Mouse (Mus musculus): Measurements from ENCODE around the gene C6.

The C6 gene

GRCm38 (mm10) chr15:4726830-4727310 is at the start of gene C6:
Gene C6 (plus strand): TSS chr15:4727175.
- in situ Hi-C loops (cut with MboI, MseI), result loop anchor here (10.0 kb wide), 1 partner anchor 1522 kb away; no protein-coding TSS in a partner anchor

- in situ Hi-C loops (cut with MboI, MseI), result no loop called here
Observed at GRCm38 (mm10) chr15:4697604-4698003, 29.4 kb upstream of the C6 start.

GRCm38 (mm10) chr15:4734150-4734549 is 7.2 kb downstream of the C6 start:
- in situ Hi-C loops (cut with MboI, MseI), result no loop called here

GRCm38 (mm10) chr15:4734996-4735609 is 8.1 kb downstream of the C6 start:
- in situ Hi-C loops (cut with MboI, MseI), result no loop called here

- in situ Hi-C loops (cut with MboI, MseI), result loop anchor here (5.0 to 10.0 kb wide), 2 partner anchors 50 to 63 kb away; no protein-coding TSS in a partner anchor
Observed at GRCm38 (mm10) chr15:4747656-4748055, 20.7 kb downstream of the C6 start.

GRCm38 (mm10) chr15:4790378-4790777 is 63.4 kb downstream of the C6 start:
- in situ Hi-C loops (cut with MboI, MseI), result no loop called here

GRCm38 (mm10) chr15:4796861-4797260 is 69.9 kb downstream of the C6 start:
- in situ Hi-C loops (cut with MboI, MseI), result loop anchor here (5.0 kb wide), 1 partner anchor 50 kb away; no protein-coding TSS in a partner anchor

- in situ Hi-C loops (cut with MboI, MseI), result no loop called here
Observed at GRCm38 (mm10) chr15:4804256-4804655, 77.3 kb downstream of the C6 start.

GRCm38 (mm10) chr15:4808131-4808530 is 81.2 kb downstream of the C6 start:
- in situ Hi-C loops (cut with MboI, MseI), result no loop called here

- in situ Hi-C loops (cut with MboI, MseI), result no loop called here
Observed at GRCm38 (mm10) chr15:4814976-4815375, 88.0 kb downstream of the C6 start.

GRCm38 (mm10) chr15:4815711-4816110 is 88.7 kb downstream of the C6 start:
- in situ Hi-C loops (cut with MboI, MseI), result no loop called here

GRCm38 (mm10) chr15:4816752-4817493 is 89.9 kb downstream of the C6 start:
- in situ Hi-C loops (cut with MboI, MseI), result no loop called here

GRCm38 (mm10) chr15:4818437-4818836 is 91.5 kb downstream of the C6 start:
- in situ Hi-C loops (cut with MboI, MseI), result no loop called here

GRCm38 (mm10) chr15:4821161-4821560 is 94.2 kb downstream of the C6 start:
- in situ Hi-C loops (cut with MboI, MseI), result no loop called here

- in situ Hi-C loops (cut with MboI, MseI), result no loop called here
Observed at GRCm38 (mm10) chr15:4821824-4822223, 94.8 kb downstream of the C6 start.

- in situ Hi-C loops (cut with MboI, MseI), result no loop called here
Observed at GRCm38 (mm10) chr15:4827736-4828135, 100.8 kb downstream of the C6 start.

- in situ Hi-C loops (cut with MboI, MseI), result no loop called here
Observed at GRCm38 (mm10) chr15:4836354-4836753, 109.4 kb downstream of the C6 start.

GRCm38 (mm10) chr15:4850015-4850414 is 123.0 kb downstream of the C6 start:
- in situ Hi-C loops (cut with MboI, MseI), result no loop called here
